Mouse (Mus musculus) cerebellum, adult 11 months (tissue): Measurements from ENCODE around the gene E130218I03Rik.
A peak's percentile ranks its signal among the peaks of the same experiment; 100 is the strongest.

ENCODE experiments used
- DNase-seq: peaks from one replicate; pipeline ENCODE4 v3.0.0; 2022

E130218I03Rik gene

GRCm38 (mm10) chr4:134243516-134244250 is at the start of gene E130218I03Rik:
Gene E130218I03Rik, plus strand, starts transcription at chr4:134243662.
- no peak for DNase-seq

GRCm38 (mm10) chr4:134199371-134199770 is 44.1 kb upstream of the E130218I03Rik start:
- no peak for DNase-seq

- DNase-seq, result no peak
Measured at GRCm38 (mm10) chr4:134202904-134203303, 40.6 kb upstream of the E130218I03Rik start, which contains the start of gene Gm7534. Gene Gm7534, minus strand, starts transcription at chr4:134203004.

GRCm38 (mm10) chr4:134203340-134203896 is 40.0 kb upstream of the E130218I03Rik start:
- no peak for DNase-seq

- no peak for DNase-seq
Measured at GRCm38 (mm10) chr4:134206488-134207053, 36.9 kb upstream of the E130218I03Rik start.

GRCm38 (mm10) chr4:134222793-134223600 is 20.5 kb upstream of the E130218I03Rik start:
- DNase-seq, result no peak

- DNase-seq, result no peak
Measured at GRCm38 (mm10) chr4:134227194-134227593, 16.3 kb upstream of the E130218I03Rik start, which contains the start of gene Catsper4. Gene Catsper4, minus strand, starts transcription at chr4:134227383.

- DNase-seq, result no peak
Measured at GRCm38 (mm10) chr4:134230431-134230830, 13.0 kb upstream of the E130218I03Rik start.

- no peak for DNase-seq
Measured at GRCm38 (mm10) chr4:134234876-134235275, 8.6 kb upstream of the E130218I03Rik start.

- no peak for DNase-seq
Measured at GRCm38 (mm10) chr4:134237582-134238278, 5.7 kb upstream of the E130218I03Rik start.

GRCm38 (mm10) chr4:134238279-134238651 is 5.2 kb upstream of the E130218I03Rik start, which contains the start of gene Cnksr1:
Gene Cnksr1, minus strand, starts transcription at chr4:134238399.
- DNase-seq, result peak; percentile 63

GRCm38 (mm10) chr4:134238686-134239085 is 4.8 kb upstream of the E130218I03Rik start:
- no peak for DNase-seq

- DNase-seq, result peak; percentile 93
Measured at GRCm38 (mm10) chr4:134245148-134245843, 1.8 kb downstream of the E130218I03Rik start, which contains the start of gene Zfp593. Gene Zfp593, minus strand, starts transcription at chr4:134245592.

- peak; percentile 11 for DNase-seq
Measured at GRCm38 (mm10) chr4:134246256-134246655, 2.8 kb downstream of the E130218I03Rik start.

- peak; percentile 19 for DNase-seq
Measured at GRCm38 (mm10) chr4:134246719-134247258, 3.3 kb downstream of the E130218I03Rik start, which contains the start of gene Gm30191. Gene Gm30191, plus strand, starts transcription at chr4:134246935.

GRCm38 (mm10) chr4:134249651-134250050 is 6.2 kb downstream of the E130218I03Rik start:
- DNase-seq, result peak; percentile 40

GRCm38 (mm10) chr4:134250116-134250929 is 6.9 kb downstream of the E130218I03Rik start:
- DNase-seq, result no peak

- no peak for DNase-seq
Measured at GRCm38 (mm10) chr4:134250930-134251240, 7.4 kb downstream of the E130218I03Rik start.

GRCm38 (mm10) chr4:134251241-134252130 is 8.0 kb downstream of the E130218I03Rik start:
- peak; percentile 13 for DNase-seq
